Mouse (Mus musculus) intestine, postnatal 0 days (tissue): Measurements from ENCODE around the gene Muc5ac. TPM values are rescaled to one million over a fixed set of nuclear protein-coding genes. Genes with fewer than 3 reads are reported as not detected.

Experiments
- ATAC-seq: fragments of 200-750 bp; cut with Nextera tagmentation; 2 replicates; pipeline ENCODE4 v1.8.0; 2017; ENCODE audit warnings: mild to moderate bottlenecking, moderate TSS enrichment, moderate library complexity
- H3K27ac ChIP-seq: fragments of 300-500 bp; sonication (generic); 2 replicates; pipeline ENCODE4 v1.5.1; 2014; ENCODE audit warnings: mild to moderate bottlenecking, low read depth, low read length, moderate library complexity
- H3K27me3 ChIP-seq: fragments of 300-500 bp; sonication (generic); replicated peaks from 2 replicates; pipeline ENCODE4 v1.6.1; 2014; ENCODE audit warnings: low read length, mixed read lengths; ENCODE audit not compliant: control insufficient read depth, insufficient read depth
- H3K36me3 ChIP-seq: fragments of 300-500 bp; sonication (generic); 2 replicates; pipeline ENCODE4 v1.6.1; 2014; ENCODE audit warnings: mild to moderate bottlenecking, moderate library complexity; ENCODE audit not compliant: control insufficient read depth, insufficient read depth
- H3K4me1 ChIP-seq: fragments of 300-500 bp; sonication (generic); replicated peaks from 2 replicates; pipeline ENCODE4 v1.6.1; 2014; ENCODE audit warnings: antibody characterized with exemption, low read length, mixed read lengths; ENCODE audit not compliant: control insufficient read depth, insufficient read depth
- H3K4me2 ChIP-seq: fragments of 300-500 bp; sonication (generic); replicated peaks from 2 replicates; pipeline ENCODE4 v1.6.1; 2014; ENCODE audit warnings: low read depth, mild to moderate bottlenecking, moderate library complexity
- H3K4me3 ChIP-seq: fragments of 300-500 bp; sonication (generic); 2 replicates; pipeline ENCODE4 v1.5.1; 2014; ENCODE audit warnings: low read depth, low read length
- H3K9ac ChIP-seq: fragments of 300-500 bp; sonication (generic); 2 replicates; pipeline ENCODE4 v1.6.1; 2014; ENCODE audit warnings: mild to moderate bottlenecking, low read depth, low read length
- H3K9me3 ChIP-seq: fragments of 300-500 bp; sonication (generic); 2 replicates; pipeline ENCODE4 v1.6.1; 2016; ENCODE audit warnings: mixed run types; ENCODE audit not compliant: control insufficient read depth
- CTCF ChIP-seq: sonication (generic); IDR thresholded peaks from 2 replicates; pipeline ENCODE4 v1.5.1; 2016; ENCODE audit warnings: low read depth, mild to moderate bottlenecking, control low read depth, antibody characterized with exemption, moderate library complexity
- WGBS: fragments of 180-500 bp; shearing (Covaris S2); extraction: QIAGEN DNeasy Blood & Tissue Kit; methylation state at CpG from one replicate; pipeline ENCODE4 v1.1.7; 2014; 5-methylcytosine and 5-hydroxymethylcytosine counted together
- polyA plus RNA-seq: library from polyadenylated mRNA; unstranded; fragments of >200 nt; fragmentation: Nextera tagmentation; extraction: Ambion mirVana; gene quantifications from 2 replicates; pipeline ENCODE4 v1.2.1, GENCODE M21; 2015

The Muc5ac gene
- polyA plus RNA-seq, 1 experiment from 2014 or later, result not detected

GRCm38 (mm10) chr7:141813321-141813720 is 24.5 kb downstream of the Muc5ac start:
- ATAC-seq, result no peak
- H3K27me3 ChIP-seq, result no peaks in the 10 kb centered on the region
- 72% methylated on average over 4 of the region's 4 CpGs for WGBS
- TF ChIP-seq CTCF, result no peak
- H3K9ac ChIP-seq, result no peak overlapping the region
- no peak overlapping the region for H3K4me3 ChIP-seq
- H3K27ac ChIP-seq, result no peak overlapping the region
- no peaks in the 10 kb centered on the region for H3K4me1 ChIP-seq
- no peaks in the 10 kb centered on the region for H3K36me3 ChIP-seq
- H3K4me2 ChIP-seq, result no peak overlapping the region
- no peaks in the 10 kb centered on the region for H3K9me3 ChIP-seq

GRCm38 (mm10) chr7:141815361-141815760 is 26.6 kb downstream of the Muc5ac start:
- Histone ChIP-seq H3K4me2 (no peak overlapping the region), H3K36me3 (no peaks in the 10 kb centered on the region), H3K4me3 (no peak overlapping the region), H3K9me3 (no peaks in the 10 kb centered on the region), H3K9ac (no peak overlapping the region), H3K27ac (no peak overlapping the region), H3K4me1 (no peaks in the 10 kb centered on the region), H3K27me3 (no peaks in the 10 kb centered on the region)
- no peak for TF ChIP-seq CTCF
- 78% methylated on average over 4 of the region's 4 CpGs for WGBS
- no peak for ATAC-seq

DNA sequence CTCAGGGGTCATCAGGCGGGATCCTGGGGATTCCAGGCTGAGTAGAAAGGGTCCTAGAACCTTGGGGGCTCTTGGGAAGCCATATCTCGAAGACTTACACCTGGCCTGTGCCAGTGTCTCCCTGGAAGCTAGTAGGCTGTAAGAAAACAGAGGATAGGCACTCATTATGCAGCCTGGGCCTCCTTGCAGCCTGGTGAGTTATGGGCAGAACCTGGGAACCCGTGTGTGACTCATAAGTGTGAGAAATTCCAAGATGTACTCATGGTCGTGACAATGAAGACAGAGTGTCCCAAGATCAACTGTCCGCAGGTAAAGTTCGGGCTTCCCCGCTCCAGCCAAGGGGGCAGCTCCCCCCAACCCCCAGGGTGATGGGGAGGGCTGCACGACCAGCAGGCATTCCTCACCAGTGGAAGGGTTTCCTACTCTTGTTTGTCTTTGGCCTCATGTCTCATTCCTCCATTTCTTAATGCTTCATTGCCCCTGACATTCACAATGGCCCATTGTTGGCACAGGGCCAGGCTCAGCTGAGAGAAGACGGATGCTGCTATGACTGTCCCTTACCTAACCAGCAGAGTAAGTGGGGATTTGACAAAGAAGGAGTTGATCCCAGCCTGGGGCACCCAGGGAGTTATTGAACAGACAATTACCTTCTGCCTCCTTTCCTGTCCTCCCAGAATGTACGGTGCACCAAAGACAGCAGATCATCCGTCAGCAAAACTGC is 28.7 kb downstream of the Muc5ac start:
- no peak for TF ChIP-seq CTCF
- no peak for ATAC-seq
- Histone ChIP-seq H3K9ac (no peak overlapping the region), H3K4me1 (no peaks in the 10 kb centered on the region), H3K27ac (no peak overlapping the region), H3K9me3 (no peaks in the 10 kb centered on the region), H3K36me3 (no peaks in the 10 kb centered on the region), H3K4me3 (no peak overlapping the region), H3K27me3 (no peaks in the 10 kb centered on the region), H3K4me2 (no peak overlapping the region)
- 67% methylated on average over 11 of the region's 11 CpGs for WGBS

GRCm38 (mm10) chr7:141818267-141818666 is 29.5 kb downstream of the Muc5ac start:
- Histone ChIP-seq H3K9ac (no peak overlapping the region), H3K9me3 (no peaks in the 10 kb centered on the region), H3K4me1 (no peaks in the 10 kb centered on the region), H3K4me3 (no peak overlapping the region), H3K36me3 (no peaks in the 10 kb centered on the region), H3K27ac (no peak overlapping the region), H3K27me3 (no peaks in the 10 kb centered on the region), H3K4me2 (no peak overlapping the region)
- no peak for ATAC-seq
- 63% methylated on average over 3 of the region's 3 CpGs for WGBS
- peak; percentile 44; the same call in 1 of the 2 replicates for TF ChIP-seq CTCF

GRCm38 (mm10) chr7:141822582-141823261 is 34.0 kb downstream of the Muc5ac start:
- no peak for TF ChIP-seq CTCF
- H3K27me3 ChIP-seq, result no peaks in the 10 kb centered on the region
- no peak overlapping the region for H3K9ac ChIP-seq
- no peak overlapping the region for H3K4me2 ChIP-seq
- WGBS, result 44% methylated on average over 4 of the region's 4 CpGs
- H3K27ac ChIP-seq, result no peak overlapping the region
- no peaks in the 10 kb centered on the region for H3K9me3 ChIP-seq
- H3K36me3 ChIP-seq, result no peaks in the 10 kb centered on the region
- no peak overlapping the region for H3K4me3 ChIP-seq
- no peaks in the 10 kb centered on the region for H3K4me1 ChIP-seq
- no peak for ATAC-seq

- Histone ChIP-seq H3K27ac (no peak overlapping the region), H3K4me3 (no peak overlapping the region), H3K9me3 (no peaks in the 10 kb centered on the region), H3K4me1 (no peaks in the 10 kb centered on the region), H3K27me3 (no peaks in the 10 kb centered on the region), H3K36me3 (no peaks in the 10 kb centered on the region), H3K4me2 (no peak overlapping the region), H3K9ac (no peak overlapping the region)
- TF ChIP-seq CTCF, result no peak
- no peak for ATAC-seq
- 58% methylated on average over 6 of the region's 6 CpGs for WGBS
These were observed 34.9 kb downstream of the Muc5ac start for GRCm38 (mm10) chr7:141823699-141824098.
